Mouse (Mus musculus) adrenal gland, postnatal 0 days (tissue): Measurements from ENCODE around the gene Crispld2. TPM values are rescaled to one million over a fixed set of nuclear protein-coding genes. Genes with fewer than 3 reads are reported as not detected.

ENCODE experiments used
- polyA plus RNA-seq: library from polyadenylated mRNA; unstranded; fragments of >200 nt; fragmentation: Nextera tagmentation; extraction: Ambion mirVana; gene quantifications from 2 replicates; pipeline ENCODE4 v1.2.1, GENCODE M21; 2015

Crispld2 gene
- 20.0 and 29.4 TPM in 2 replicates for polyA plus RNA-seq

GRCm38 (mm10) chr8:119992249-119992648 is at the start of gene Crispld2:
Crispld2 (plus strand) TSS chr8:119992438.

GRCm38 (mm10) chr8:120101068-120101972 is 109.1 kb downstream of the Crispld2 start, which contains the start of gene Zdhhc7:
Zdhhc7 (minus strand) TSS chr8:120101482.

Other genes with a start within 250 kb of the Crispld2 start
- 9.2 and 13.6 TPM in 2 replicates for gene Tldc1, start 214.0 kb upstream of the Crispld2 start, polyA plus RNA-seq
- 49.0 and 57.4 TPM in 2 replicates for gene Cotl1, start 151.9 kb upstream of the Crispld2 start, polyA plus RNA-seq
- gene Klhl36, start 130.2 kb upstream of the Crispld2 start, polyA plus RNA-seq: 13.9 and 17.5 TPM in 2 replicates
- 37.8 and 54.7 TPM in 2 replicates for gene Usp10, start 82.1 kb upstream of the Crispld2 start, polyA plus RNA-seq
- gene Gm20388, start 81.6 kb upstream of the Crispld2 start, polyA plus RNA-seq: not detected in 2 replicates
- 25.8 and 38.1 TPM in 2 replicates for gene Zdhhc7, start 109.0 kb downstream of the Crispld2 start, polyA plus RNA-seq
- gene 6430548M08Rik, start 121.7 kb downstream of the Crispld2 start, polyA plus RNA-seq: 12.1 and 13.8 TPM in 2 replicates
- gene Fam92b, start 185.0 kb downstream of the Crispld2 start, polyA plus RNA-seq: 3.7 and 4.4 TPM in 2 replicates
- gene Gse1, start 236.0 kb downstream of the Crispld2 start, polyA plus RNA-seq: 7.9 and 9.8 TPM in 2 replicates